Mouse (Mus musculus): Measurements from ENCODE around the gene Bcl2l1. TPM values are rescaled to one million over a fixed set of nuclear protein-coding genes. Genes with fewer than 3 reads are reported as not detected.

Gene Bcl2l1
- polyA plus RNA-seq, 1 experiment from 2014 or later, result 120 TPM

Small RNA genes lying within 50 kb of the gene (microRNA-seq; reads per million reads assigned to microRNA genes)
- gene Gm23802, result not detected
- 0.59 reads per million for gene Mir5622

Other genes starting within 250 kb of the Bcl2l1 start
- gene Defb45, start 232.3 kb downstream of the Bcl2l1 start, polyA plus RNA-seq (2015; fragmentation: Nextera tagmentation; extraction: Ambion mirVana), result not detected in 2 replicates
- gene Defb36, start 227.4 kb downstream of the Bcl2l1 start, polyA plus RNA-seq (2015; fragmentation: Nextera tagmentation; extraction: Ambion mirVana), result not detected in 2 replicates
- gene Defb25, start 208.7 kb downstream of the Bcl2l1 start, polyA plus RNA-seq (2015; fragmentation: Nextera tagmentation; extraction: Ambion mirVana), result 1.2 and 3.7 TPM in 2 replicates
- gene Rem1, start 204.8 kb downstream of the Bcl2l1 start, polyA plus RNA-seq (2015; fragmentation: Nextera tagmentation; extraction: Ambion mirVana), result 8.4 and 8.6 TPM in 2 replicates
- gene H13, start 162.3 kb downstream of the Bcl2l1 start, polyA plus RNA-seq (2015; fragmentation: Nextera tagmentation; extraction: Ambion mirVana), result 96.3 and 98.8 TPM in 2 replicates
- 26.1 and 27.4 TPM in 2 replicates for gene Mcts2, start 144.7 kb downstream of the Bcl2l1 start, polyA plus RNA-seq (2015; fragmentation: Nextera tagmentation; extraction: Ambion mirVana)
- 186 and 189 TPM in 2 replicates for gene Id1, start 95.5 kb downstream of the Bcl2l1 start, polyA plus RNA-seq (2015; fragmentation: Nextera tagmentation; extraction: Ambion mirVana)
- gene Cox4i2, start 77.6 kb downstream of the Bcl2l1 start, polyA plus RNA-seq (2015; fragmentation: Nextera tagmentation; extraction: Ambion mirVana), result 99.6 and 104 TPM in 2 replicates
- gene Tpx2, start 16.2 kb upstream of the Bcl2l1 start, polyA plus RNA-seq (2015; fragmentation: Nextera tagmentation; extraction: Ambion mirVana), result 85.8 and 101 TPM in 2 replicates
- 0.16 and 0.43 TPM in 2 replicates for gene Mylk2, start 79.6 kb upstream of the Bcl2l1 start, polyA plus RNA-seq (2015; fragmentation: Nextera tagmentation; extraction: Ambion mirVana)
- 9.1 and 9.3 TPM in 2 replicates for gene Foxs1, start 101.5 kb upstream of the Bcl2l1 start, polyA plus RNA-seq (2015; fragmentation: Nextera tagmentation; extraction: Ambion mirVana)
- gene Dusp15, start 120.0 kb upstream of the Bcl2l1 start, polyA plus RNA-seq (2015; fragmentation: Nextera tagmentation; extraction: Ambion mirVana), result 0.14 TPM in 1 of 2 replicates, not detected in the other
- gene Ttll9, start 130.8 kb upstream of the Bcl2l1 start, polyA plus RNA-seq (2015; fragmentation: Nextera tagmentation; extraction: Ambion mirVana), result 1.5 and 2.5 TPM in 2 replicates
- 101 and 114 TPM in 2 replicates for gene Pdrg1, start 183.7 kb upstream of the Bcl2l1 start, polyA plus RNA-seq (2015; fragmentation: Nextera tagmentation; extraction: Ambion mirVana)
- gene Xkr7, start 200.1 kb upstream of the Bcl2l1 start, polyA plus RNA-seq (2015; fragmentation: Nextera tagmentation; extraction: Ambion mirVana), result not detected in 2 replicates
- 2.8 and 3.5 TPM in 2 replicates for gene Ccm2l, start 234.2 kb upstream of the Bcl2l1 start, polyA plus RNA-seq (2015; fragmentation: Nextera tagmentation; extraction: Ambion mirVana)